Mouse (Mus musculus) left cerebral cortex, postnatal 4 days (tissue): ENCODE measurements around the gene Fkrp. TPM values are rescaled to one million over a fixed set of nuclear protein-coding genes. Genes with fewer than 3 reads are reported as not detected.

Source experiments
- DNase-seq: peaks from one replicate; pipeline ENCODE4 v3.0.0-alpha.2; 2022
- intact Hi-C: fragments of 180-260 bp; cut with DNase I; formaldehyde crosslinking; loops from one replicate; pipeline ENCODE4 v1.15.1; 2025
- total RNA-seq, 2 experiments: library from RNA; stranded (reverse); gene quantifications; 2 replicates each; pipeline ENCODE4 v1.2.3; 2021

Gene Fkrp
- total RNA-seq: 10 to 100 TPM; 35.8 to 38.9 TPM

DNA sequence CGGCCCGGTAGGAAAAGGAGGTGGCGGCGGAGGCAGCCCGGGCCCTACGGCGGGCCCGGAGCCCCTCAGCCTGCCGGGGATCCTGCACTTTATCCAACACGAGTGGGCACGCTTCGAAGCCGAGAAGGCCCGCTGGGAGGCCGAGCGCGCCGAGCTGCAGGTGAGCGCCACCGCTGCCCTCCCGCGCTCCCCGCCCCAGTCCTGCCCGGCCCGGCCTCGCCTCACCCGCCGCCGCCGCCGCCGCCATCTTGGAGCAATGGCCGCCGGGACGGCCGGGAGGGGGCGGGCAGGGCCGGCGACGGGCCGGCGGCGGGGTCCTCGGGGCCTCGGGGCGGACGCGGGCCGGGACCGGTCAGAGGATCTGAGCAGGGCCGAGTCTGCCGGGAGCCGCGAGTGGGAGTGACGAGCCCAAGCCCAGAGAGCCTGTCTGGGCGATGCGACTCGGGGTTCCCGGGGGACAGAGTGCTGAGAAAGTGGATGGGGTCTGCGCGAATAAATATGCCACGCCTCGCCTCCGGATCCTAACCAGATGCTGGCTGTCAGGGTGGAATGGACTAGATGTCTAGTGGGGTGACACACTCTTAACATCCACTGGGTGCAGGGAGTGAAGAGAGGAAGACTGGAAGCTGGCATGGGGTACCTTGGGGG, at the start of gene Fkrp:
Gene Fkrp (minus strand): TSS at position 258 of the 648 bp plus-strand sequence.
- peak; percentile 54 for DNase-seq
- intact Hi-C loops: no loop called here

DNA sequence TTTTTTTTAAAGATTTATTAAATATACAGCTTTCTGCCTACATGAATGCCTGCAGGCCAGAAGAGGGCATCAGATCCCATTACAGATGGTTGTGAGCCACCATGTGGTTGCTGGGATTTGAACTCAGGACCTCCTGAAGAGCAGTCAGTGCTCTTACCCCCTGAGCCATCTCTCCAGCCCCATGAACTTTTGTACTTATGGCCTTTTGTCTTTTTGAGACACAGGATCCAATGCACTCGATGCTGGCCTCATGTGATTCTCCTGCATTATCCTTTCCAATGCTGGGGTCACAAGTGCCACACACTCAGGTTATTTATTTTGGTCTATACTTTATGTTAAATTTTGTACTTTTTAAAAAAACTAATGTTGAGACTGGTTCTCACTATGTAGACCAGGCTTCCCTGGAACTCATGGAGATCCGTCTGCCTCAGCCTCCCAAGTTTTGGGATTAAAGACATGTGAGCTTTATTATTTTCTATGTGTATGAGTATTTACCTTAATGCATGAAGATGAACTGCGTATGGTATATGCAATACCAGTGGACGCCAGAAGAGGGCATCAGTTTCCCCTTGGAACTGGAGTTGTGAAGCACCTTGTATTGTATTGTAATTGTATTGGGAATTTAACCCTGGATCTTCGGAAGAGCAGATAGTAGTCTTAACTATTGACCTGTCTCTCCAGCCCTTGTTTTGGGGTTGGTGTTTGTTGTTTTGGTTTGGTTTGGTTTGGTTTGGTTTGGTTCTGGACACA, 43.5 kb upstream of the Fkrp start:
- peak; percentile 57 for DNase-seq
- intact Hi-C loops: no loop called here

GRCm38 (mm10) chr7:16858336-16858735, 41.8 kb upstream of the Fkrp start:
- DNase-seq: peak; percentile 46
- intact Hi-C loops: no loop called here

GRCm38 (mm10) chr7:16853302-16853831, 36.8 kb upstream of the Fkrp start:
- intact Hi-C loops: no loop called here
- DNase-seq: peak; percentile 45

DNA sequence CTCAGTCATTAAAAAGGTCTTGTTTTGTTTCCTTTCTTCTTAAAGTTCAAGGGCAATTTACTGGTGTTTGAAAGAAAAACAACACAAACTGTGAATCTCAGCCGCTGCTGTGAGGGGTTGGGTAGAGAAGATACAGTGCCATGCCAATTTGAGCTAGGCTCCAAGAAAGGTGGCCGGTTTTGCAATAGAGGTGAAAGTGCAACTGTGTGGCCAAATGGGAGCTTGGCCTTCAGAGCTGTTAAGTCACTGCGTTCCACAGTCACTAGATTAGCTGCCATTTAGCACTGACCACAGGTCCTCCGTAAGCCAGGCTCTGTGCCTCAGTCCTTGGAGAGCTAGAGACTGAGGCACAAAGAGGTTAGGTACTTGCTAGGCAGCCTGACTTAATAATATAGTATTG, 35.1 kb upstream of the Fkrp start:
- DNase-seq: no peak
- intact Hi-C loops: no loop called here

- intact Hi-C loops: no loop called here
Measured at GRCm38 (mm10) chr7:16848579-16848978, 32.0 kb upstream of the Fkrp start.

GRCm38 (mm10) chr7:16847507-16847906, 31.0 kb upstream of the Fkrp start:
- DNase-seq: no peak
- intact Hi-C loops: no loop called here

More at GRCm38 (mm10) chr7:16848579-16848978, 32.0 kb upstream of the Fkrp start:
- peak; percentile 79 for DNase-seq

- intact Hi-C loops: no loop called here
- no peak for DNase-seq
Measured at GRCm38 (mm10) chr7:16846775-16847174, 30.2 kb upstream of the Fkrp start.

DNA sequence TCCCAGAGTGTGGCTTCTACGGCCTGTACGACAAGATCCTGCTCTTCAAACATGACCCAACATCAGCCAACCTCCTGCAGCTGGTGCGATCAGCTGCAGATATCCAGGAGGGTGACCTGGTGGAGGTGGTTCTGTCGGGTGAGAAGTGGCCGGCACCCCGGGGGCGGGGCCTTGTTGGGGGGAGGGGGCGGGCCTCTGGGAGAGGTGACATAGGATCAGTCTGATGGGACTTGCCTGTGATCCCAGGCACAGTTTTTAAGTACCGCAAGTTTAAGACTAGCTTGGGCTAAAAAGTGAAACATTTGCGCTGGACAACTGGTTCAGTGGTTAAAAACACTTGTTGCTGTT, 29.3 kb upstream of the Fkrp start:
- intact Hi-C loops: no loop called here
- DNase-seq: no peak

GRCm38 (mm10) chr7:16845072-16845819, 28.7 kb upstream of the Fkrp start:
- no peak for DNase-seq
- intact Hi-C loops: no loop called here

GRCm38 (mm10) chr7:16844696-16845071, 28.2 kb upstream of the Fkrp start:
- intact Hi-C loops: no loop called here
- no peak for DNase-seq

- no peak for DNase-seq
- intact Hi-C loops: no loop called here
Measured at GRCm38 (mm10) chr7:16843441-16844171, 27.1 kb upstream of the Fkrp start.

- intact Hi-C loops: no loop called here
- DNase-seq: peak; percentile 92
Measured at GRCm38 (mm10) chr7:16842645-16843063, 26.1 kb upstream of the Fkrp start, which contains the start of gene Prkd2. Prkd2 (plus strand) TSS chr7:16842902.

GRCm38 (mm10) chr7:16841561-16842560, 25.3 kb upstream of the Fkrp start:
- no peak for DNase-seq
- intact Hi-C loops: no loop called here

- intact Hi-C loops: no loop called here
Measured at GRCm38 (mm10) chr7:16841078-16841477, 24.5 kb upstream of the Fkrp start.

GRCm38 (mm10) chr7:16840109-16840491, 23.6 kb upstream of the Fkrp start:
- intact Hi-C loops: no loop called here
- DNase-seq: no peak

More at GRCm38 (mm10) chr7:16841078-16841477, 24.5 kb upstream of the Fkrp start:
- no peak for DNase-seq

DNA sequence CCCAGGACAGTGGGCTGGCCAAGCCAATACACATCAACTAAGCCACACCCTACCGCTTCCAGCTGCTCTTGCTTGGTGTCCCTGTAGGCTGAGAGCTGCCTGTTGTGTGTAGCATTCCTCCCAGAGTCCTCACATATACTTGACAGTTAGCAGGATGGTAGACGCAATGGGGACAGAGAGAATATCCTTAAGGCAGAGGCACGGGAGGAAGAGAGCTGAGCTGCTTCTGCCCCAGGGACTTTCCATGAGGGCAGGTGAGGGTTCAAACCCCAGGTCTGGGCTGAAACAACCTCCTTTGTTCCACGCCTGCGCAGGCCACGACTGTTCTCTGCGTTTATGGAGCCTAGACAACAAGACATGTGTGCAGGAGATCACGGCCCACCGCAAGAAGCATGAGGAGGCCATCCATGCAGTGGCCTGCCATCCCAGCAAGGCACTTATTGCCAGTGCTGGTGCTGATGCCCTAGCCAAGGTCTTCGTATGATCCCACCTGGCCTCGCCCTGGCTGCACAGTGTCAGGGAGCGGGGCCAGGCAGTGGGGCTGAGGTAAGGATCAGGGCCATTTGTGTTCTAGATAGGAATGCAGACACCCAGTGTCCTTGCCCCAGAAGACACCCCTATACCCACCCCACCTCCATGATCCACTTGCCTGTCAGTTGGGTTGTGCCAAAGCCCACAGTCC, 23.0 kb upstream of the Fkrp start:
- intact Hi-C loops: no loop called here
- DNase-seq: no peak

DNA sequence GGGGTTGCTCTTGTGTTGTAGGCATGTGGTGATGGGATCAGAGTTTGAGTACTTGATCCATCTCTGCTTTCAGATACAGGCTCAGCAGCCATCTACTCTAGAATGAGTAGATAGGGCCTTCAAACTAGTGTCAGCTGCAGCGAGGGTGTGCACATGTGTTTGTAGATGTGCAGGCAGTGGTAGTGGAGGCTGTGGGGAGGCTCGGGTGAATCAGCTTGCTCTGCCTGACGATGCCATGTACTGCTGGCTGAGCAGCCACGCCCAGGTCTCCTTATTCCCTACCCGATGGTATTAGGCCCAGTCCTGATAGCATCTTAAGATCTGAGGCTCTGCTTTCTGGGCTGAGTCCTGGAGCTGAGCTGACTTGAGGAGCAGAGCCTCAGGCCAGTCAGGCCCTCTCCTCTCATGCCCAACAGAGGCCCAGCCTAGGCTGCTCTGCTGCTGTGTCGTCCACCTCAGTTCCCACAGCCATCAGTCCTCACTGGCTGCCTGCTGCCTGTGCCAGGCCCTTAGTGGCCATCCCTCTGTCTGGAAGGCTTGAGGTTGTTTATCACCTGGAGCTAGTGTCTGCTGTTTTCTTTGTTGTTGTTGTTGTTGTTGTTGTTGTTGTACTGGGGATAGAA, 22.4 kb upstream of the Fkrp start:
- no peak for DNase-seq
- intact Hi-C loops: no loop called here
